Mouse (Mus musculus) adipocyte (in vitro differentiated cells): Measurements from ENCODE around the gene Krt80.

Experiments
- DNase-seq: peaks from one replicate; pipeline ENCODE4 v3.0.0-alpha.2; 2016; ENCODE audit warnings: low spot score

Gene Krt80

GRCm38 (mm10) chr15:101370101-101370911, at the start of gene Krt80:
Gene Krt80 (minus strand): TSS chr15:101370162.
- DNase-seq: peak; percentile 87

GRCm38 (mm10) chr15:101418950-101419349, 49.0 kb upstream of the Krt80 start:
- no peak for DNase-seq

GRCm38 (mm10) chr15:101414807-101415565, 45.0 kb upstream of the Krt80 start:
- DNase-seq: no peak

- DNase-seq: no peak
Measured at GRCm38 (mm10) chr15:101413916-101414635, 44.1 kb upstream of the Krt80 start.

GRCm38 (mm10) chr15:101412188-101412587, 42.2 kb upstream of the Krt80 start:
- DNase-seq: no peak

- no peak for DNase-seq
Measured at GRCm38 (mm10) chr15:101410775-101411174, 40.8 kb upstream of the Krt80 start, which contains the start of gene Krt7. Gene Krt7 (plus strand): TSS chr15:101411043.

- DNase-seq: no peak
Measured at GRCm38 (mm10) chr15:101398269-101398668, 28.3 kb upstream of the Krt80 start.

- DNase-seq: no peak
Measured at GRCm38 (mm10) chr15:101397683-101398082, 27.7 kb upstream of the Krt80 start.

GRCm38 (mm10) chr15:101396921-101397320, 27.0 kb upstream of the Krt80 start:
- no peak for DNase-seq

- DNase-seq: no peak
Measured at GRCm38 (mm10) chr15:101396466-101396865, 26.5 kb upstream of the Krt80 start.

- DNase-seq: no peak
Measured at GRCm38 (mm10) chr15:101394908-101395307, 24.9 kb upstream of the Krt80 start.

GRCm38 (mm10) chr15:101392251-101392650, 22.3 kb upstream of the Krt80 start:
- no peak for DNase-seq

GRCm38 (mm10) chr15:101390203-101390602, 20.2 kb upstream of the Krt80 start:
- DNase-seq: no peak

- DNase-seq: no peak
Measured at GRCm38 (mm10) chr15:101388034-101388541, 18.1 kb upstream of the Krt80 start.

- DNase-seq: peak; percentile 24
Measured at GRCm38 (mm10) chr15:101387176-101387575, 17.2 kb upstream of the Krt80 start.

GRCm38 (mm10) chr15:101385064-101385463, 15.1 kb upstream of the Krt80 start:
- no peak for DNase-seq

- no peak for DNase-seq
Measured at GRCm38 (mm10) chr15:101384610-101385009, 14.6 kb upstream of the Krt80 start.

- DNase-seq: no peak
Measured at GRCm38 (mm10) chr15:101382811-101383210, 12.8 kb upstream of the Krt80 start.

GRCm38 (mm10) chr15:101381758-101382157, 11.8 kb upstream of the Krt80 start:
- peak; percentile 64 for DNase-seq

- DNase-seq: no peak
Measured at GRCm38 (mm10) chr15:101378646-101379045, 8.7 kb upstream of the Krt80 start.

- DNase-seq: no peak
Measured at GRCm38 (mm10) chr15:101376776-101377061, 6.8 kb upstream of the Krt80 start.
